Comparison of ENCODE assay signal across 6 mouse cellular contexts in genomic region chr9:53328203-53328602, GRCm38 (mm10).
"Had no signal": no experiment of that assay in that cellular context is flagged by ENCODE, and none has a peak within 500 bp of the region (broad histone marks: within the 10 kb centered on the region; RNA-seq: fewer than 3 reads in every experiment).

No protein-coding gene starts in this region.

- DNase-seq: kidney, adult 18-20 months; kidney, postnatal 25 days; lung, adult 2 months; lung, postnatal 36 days; right cerebral cortex, postnatal 4 days; thymus, postnatal 36 days had no signal
